Mouse (Mus musculus) E14TG2a.4 (cell line): Measurements from ENCODE around the gene Abtb2.

Experiments used
- CTCF ChIP-seq: conservative IDR thresholded peaks from 2 replicates; pipeline ENCODE4 v1.5.1; 2014; ENCODE audit warnings: low read length
- POU5F1 ChIP-seq: IDR thresholded peaks from 2 replicates; pipeline ENCODE4 v1.6.1; 2014; ENCODE audit warnings: low read length, borderline replicate concordance

DNA sequence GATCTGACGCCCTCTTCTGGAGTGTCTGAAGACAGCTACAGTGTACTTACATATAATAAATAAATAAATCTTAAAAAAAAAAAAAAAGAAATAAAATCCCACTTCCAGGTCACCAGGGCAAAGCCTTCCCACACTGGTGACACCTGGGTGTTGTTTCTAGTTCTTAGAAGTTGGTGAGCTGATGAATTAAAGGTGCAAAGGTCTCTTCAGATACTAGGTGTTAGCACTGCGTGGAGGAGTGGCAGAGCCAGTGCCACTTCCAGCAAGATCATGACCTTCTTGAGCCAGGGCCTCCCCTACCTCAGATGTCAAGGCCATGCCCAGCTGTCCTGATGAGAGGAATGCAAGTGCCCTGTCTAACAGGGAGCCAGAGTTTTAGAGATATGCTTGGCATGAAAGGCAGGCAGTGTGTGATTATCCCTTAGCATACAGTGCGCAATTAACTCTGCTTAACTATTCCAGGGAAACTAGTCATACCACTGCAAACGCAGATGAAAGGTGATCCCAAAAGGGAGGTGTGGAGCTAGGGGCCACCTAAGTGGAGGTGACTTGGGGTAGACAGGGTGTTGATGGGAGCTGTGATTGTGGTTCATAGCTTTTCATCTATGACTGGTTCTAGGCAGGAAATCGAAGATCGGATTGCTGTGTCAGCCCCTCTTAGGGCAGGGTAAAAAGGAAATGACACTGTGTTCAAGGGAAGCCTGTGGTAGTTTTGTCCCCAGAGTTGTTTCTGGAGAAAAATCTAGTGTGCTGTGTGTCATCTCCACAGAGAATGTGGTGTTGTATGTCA lies 66.2 kb downstream of the Abtb2 start:
- TF ChIP-seq CTCF: no peak
- TF ChIP-seq POU5F1: no peak
